Mouse (Mus musculus) megakaryocyte-erythroid progenitor cell, adult 5-6 weeks (primary cell): ENCODE data around the gene Gm21170. TPM values are rescaled to one million over a fixed set of nuclear protein-coding genes. Genes with fewer than 3 reads are reported as not detected.
"Not testable (repeated sequence)": the region's sequence is repeated elsewhere in the genome, so short reads cannot be mapped to it uniquely, and the experiment has no call there.

Source experiments
- ATAC-seq: replicated peaks from 2 replicates; pipeline ENCODE4 v1.8.0; 2016; ENCODE audit warnings: mild to moderate bottlenecking, inconsistent platforms; ENCODE audit not compliant: severe bottlenecking, poor library complexity, low FRiP score, low TSS enrichment
- total RNA-seq, 2 experiments: library from RNA; stranded (forward) in 1 of 2; stranded (reverse) in 1 of 2; fragments of 200-1000, 215-1000 nt in 1 of 2; fragments of >200 nt in 1 of 2; fragmentation: Nextera tagmentation in 1 of 2; gene quantifications; 2 replicates each; pipeline ENCODE4 v1.2.3; 2014 to 2017

The Gm21170 gene
- total RNA-seq (2014; fragmentation: Nextera tagmentation) (not detected in 2 replicates), total RNA-seq (2017) (not detected in 2 replicates)

- not testable (repeated sequence) for ATAC-seq
These were observed at the start of gene Gm21170 for GRCm38 (mm10) chrY:47690998-47691397. Gene Gm21170 (minus strand): TSS chrY:47691098.

Other genes starting within 250 kb of the Gm21170 start
- not detected in 2 replicates for gene Gm21256, start 240.1 kb downstream of the Gm21170 start, total RNA-seq (2014; fragmentation: Nextera tagmentation)
- gene Gm21256, start 240.1 kb downstream of the Gm21170 start, total RNA-seq (2017) = not detected in 2 replicates